ENCODE assay signal across 10 mouse cellular contexts in the genomic region with DNA sequence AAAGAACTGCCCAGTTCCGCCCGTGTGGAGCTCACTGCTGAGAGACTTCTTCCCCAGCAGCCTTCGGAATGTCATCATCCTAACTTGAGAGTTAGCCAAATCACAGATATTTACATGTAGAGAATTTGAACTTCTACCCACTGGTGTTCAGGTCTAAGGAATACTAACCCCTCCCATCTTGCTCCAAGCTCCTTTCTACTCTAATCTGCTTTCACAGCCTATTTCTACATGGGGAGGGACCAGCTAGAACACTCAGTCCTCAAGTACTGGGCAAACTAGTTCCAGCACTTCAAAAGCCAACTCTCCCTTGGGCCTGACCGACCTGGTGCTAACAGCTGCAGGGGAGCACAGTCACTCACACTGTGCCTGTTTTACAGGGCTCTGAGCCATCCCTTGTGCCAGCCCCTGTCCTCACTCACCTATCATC. TPM values are rescaled to one million over a fixed set of nuclear protein-coding genes. Genes with fewer than 3 reads are reported as not detected.
DNase-seq lines count a peak whose midpoint lies in the region; TF ChIP-seq lines count a peak whose summit lies in the region.
"Had no signal": no experiment of that assay in that cellular context is flagged by ENCODE, and none has a peak within 500 bp of the region (broad histone marks: within the 10 kb centered on the region; RNA-seq: fewer than 3 reads in every experiment).

No protein-coding gene starts in this region.

- TF ChIP-seq CTCF in lung, adult 2 months (IDR thresholded peaks at IDR 0.05; ENCODE audit: insufficient read depth, low read length) = no peak

- no peak for TF ChIP-seq POLR2A in lung, adult 2 months (IDR thresholded peaks at IDR 0.05; ENCODE audit: borderline replicate concordance, extremely low read depth, low read depth, low read length)

- peak; percentile 65 for DNase-seq in heart, adult 8-10 months (ENCODE audit: low spot score)
- DNase-seq in heart, postnatal 4 days = no peak
- DNase-seq in 3T3-L1 (ENCODE audit: low read depth, low spot score) = peak; percentile 30
- peak; percentile 15 for DNase-seq in fibroblast of lung, adult 2 months (ENCODE audit: low read depth)
- DNase-seq in lung, adult 2 months = peak; percentile 66
- DNase-seq in cerebellum, postnatal 10 days = no peak
- DNase-seq in left cerebral cortex, postnatal 36 days (ENCODE audit: low spot score in 2 of 2) = no peak
- DNase-seq in urinary bladder, postnatal 25 days (ENCODE audit: low spot score) = no peak
- DNase-seq: adrenal gland, adult 2 months; left cerebral cortex, postnatal 4 days had no signal

- H3K4me3 ChIP-seq in lung, adult 2 months (replicated peaks; ENCODE audit: extremely low read depth, low read depth, low read length) = no peak overlapping the region

- WGBS in lung, adult 2 months = 40% methylated on average over 4 of the region's 4 CpGs

- intact Hi-C loops in left cerebral cortex, postnatal 36 days (cut with DNase I) = no loop called here

- H3K4me1 ChIP-seq in lung, adult 2 months (ENCODE audit: control insufficient read depth, insufficient read depth, low read length) = peaks cover 3% of the 10 kb centered on the region; the same call in 1 of the 2 replicates

RNA-seq across cellular contexts. Expression of gene Ldlrad3, which starts 44.0 kb away (rescaled TPM):
- total RNA-seq in heart, adult 8-10 months (2022) = 1 to 10 TPM; 3.1 to 3.7 (median 3.4) TPM
- 1 to 10 TPM; 9.8 to 9.9 TPM for total RNA-seq in heart, postnatal 4 days (2021)
- polyA plus RNA-seq in lung, adult 2 months (2012; rRNA removed) = 9.0 and 14.6 TPM in 2 replicates
- total RNA-seq in left cerebral cortex, postnatal 36 days (2021) = 1 to 10 TPM; 8.9 to 9.9 TPM

Comparison
In these comparisons a context has a peak if more than half of its experiments do, and no peak if none do; other contexts are left out.
1. DNase-seq: peak in heart, adult 8-10 months (single experiment), 3T3-L1 (single experiment), fibroblast of lung, adult 2 months (single experiment) and lung, adult 2 months (single experiment); none in heart, postnatal 4 days (single experiment), cerebellum, postnatal 10 days (0 of 2), left cerebral cortex, postnatal 36 days (0 of 2) and urinary bladder, postnatal 25 days (single experiment).